Mouse (Mus musculus) regulatory T cell (primary cell): Measurements from ENCODE around the gene Gm20388.

Experiments
- in situ Hi-C: fragments of 300-600 bp; cut with MboI, MseI; formaldehyde crosslinking; loops from one replicate; pipeline ENCODE4 v1.15.1; 2025; ENCODE audit warnings: high pct_unique_total_duplicates

The Gm20388 gene

GRCm38 (mm10) chr8:121027787-121028186, 1117.1 kb downstream of the Gm20388 start:
- in situ Hi-C loops = no loop called here

GRCm38 (mm10) chr8:121029076-121029475, 1118.4 kb downstream of the Gm20388 start:
- in situ Hi-C loops = no loop called here

- in situ Hi-C loops = no loop called here
Observed at GRCm38 (mm10) chr8:121030496-121031040, 1119.9 kb downstream of the Gm20388 start.

- in situ Hi-C loops = no loop called here
Observed at GRCm38 (mm10) chr8:121033299-121034013, 1122.8 kb downstream of the Gm20388 start.

GRCm38 (mm10) chr8:121035611-121036010, 1125.0 kb downstream of the Gm20388 start:
- in situ Hi-C loops = no loop called here

GRCm38 (mm10) chr8:121043719-121044440, 1133.2 kb downstream of the Gm20388 start:
- in situ Hi-C loops = no loop called here

- in situ Hi-C loops = no loop called here
Observed at GRCm38 (mm10) chr8:121047441-121047840, 1136.8 kb downstream of the Gm20388 start.

GRCm38 (mm10) chr8:121058081-121058480, 1147.4 kb downstream of the Gm20388 start:
- in situ Hi-C loops = no loop called here

- in situ Hi-C loops = no loop called here
Observed at GRCm38 (mm10) chr8:121059098-121059497, 1148.5 kb downstream of the Gm20388 start.

- in situ Hi-C loops = no loop called here
Observed at GRCm38 (mm10) chr8:121062521-121062920, 1151.9 kb downstream of the Gm20388 start.

GRCm38 (mm10) chr8:121063649-121064048, 1153.0 kb downstream of the Gm20388 start:
- in situ Hi-C loops = no loop called here

- in situ Hi-C loops = no loop called here
Observed at GRCm38 (mm10) chr8:121071454-121071853, 1160.8 kb downstream of the Gm20388 start.

- in situ Hi-C loops = no loop called here
Observed at GRCm38 (mm10) chr8:121072406-121073130, 1161.9 kb downstream of the Gm20388 start.

- in situ Hi-C loops = no loop called here
Observed at GRCm38 (mm10) chr8:121073174-121074107, 1162.8 kb downstream of the Gm20388 start.

GRCm38 (mm10) chr8:121074108-121074847, 1163.6 kb downstream of the Gm20388 start:
- in situ Hi-C loops = no loop called here

- in situ Hi-C loops = loop anchor here (25.0 kb wide), 1 partner anchor 437 kb away; the partner anchor contains the start of gene 1190005I06Rik
Observed at GRCm38 (mm10) chr8:121074848-121075145, 1164.2 kb downstream of the Gm20388 start.

GRCm38 (mm10) chr8:121075936-121076335, 1165.3 kb downstream of the Gm20388 start:
- in situ Hi-C loops = loop anchor here (25.0 kb wide), 1 partner anchor 439 kb away; the partner anchor contains the start of gene 1190005I06Rik

GRCm38 (mm10) chr8:121076555-121076954, 1165.9 kb downstream of the Gm20388 start:
- in situ Hi-C loops = loop anchor here (25.0 kb wide), 1 partner anchor 439 kb away; the partner anchor contains the start of gene 1190005I06Rik

- in situ Hi-C loops = loop anchor here (25.0 kb wide), 1 partner anchor 441 kb away; the partner anchor contains the start of gene 1190005I06Rik
Observed at GRCm38 (mm10) chr8:121078721-121079120, 1168.1 kb downstream of the Gm20388 start.

GRCm38 (mm10) chr8:121079201-121079600, 1168.6 kb downstream of the Gm20388 start:
- in situ Hi-C loops = loop anchor here (25.0 kb wide), 1 partner anchor 442 kb away; the partner anchor contains the start of gene 1190005I06Rik
